Mouse (Mus musculus) CH12.LX (cell line): Measurements from ENCODE around the gene Klhl12.

Experiments
- CTCF ChIP-seq, 2 experiments: IDR thresholded peaks in 1 of 2; conservative IDR thresholded peaks in 1 of 2; 2 replicates each; pipeline ENCODE4 v1.5.1; 2011 to 2012; ENCODE audit warnings: low read depth in 2 of 2, low read length in 2 of 2, improper control_type of control experiment in 1 of 2, inconsistent platforms in 1 of 2, mild to moderate bottlenecking in 1 of 2, moderate library complexity in 1 of 2
- EP300 ChIP-seq: IDR thresholded peaks from 2 replicates; pipeline ENCODE4 v1.6.1; 2011; ENCODE audit warnings: low read length, improper control_type of control experiment
- HCFC1 ChIP-seq: IDR thresholded peaks from 2 replicates; pipeline ENCODE4 v1.6.1; 2012; ENCODE audit warnings: low read depth, mild to moderate bottlenecking, inconsistent platforms, low read length, improper control_type of control experiment
- KAT2A ChIP-seq: IDR thresholded peaks from 2 replicates; pipeline ENCODE4 v1.6.1; 2012; ENCODE audit warnings: low read length, improper control_type of control experiment, inconsistent platforms; ENCODE audit not compliant: insufficient replicate concordance
- MAFK ChIP-seq: IDR thresholded peaks from 2 replicates; pipeline ENCODE4 v1.6.1; 2011; ENCODE audit warnings: low read length, improper control_type of control experiment; ENCODE audit not compliant: insufficient replicate concordance
- MAX ChIP-seq: IDR thresholded peaks from 2 replicates; pipeline ENCODE4 v1.6.1; 2011; ENCODE audit warnings: low read length, improper control_type of control experiment
- MXI1 ChIP-seq: IDR thresholded peaks from 2 replicates; pipeline ENCODE4 v1.6.1; 2011; ENCODE audit warnings: mild to moderate bottlenecking, low read depth, low read length, improper control_type of control experiment
- POLR2A ChIP-seq: IDR thresholded peaks from 2 replicates; pipeline ENCODE4 v1.6.1; 2011; ENCODE audit warnings: low read depth, mild to moderate bottlenecking, improper control_type of control experiment, low read length
- POLR2AphosphoS2 ChIP-seq: IDR thresholded peaks from 2 replicates; pipeline ENCODE4 v1.6.1; 2011; ENCODE audit warnings: low read depth, low read length, improper control_type of control experiment
- TBP ChIP-seq: conservative IDR thresholded peaks from 2 replicates; pipeline ENCODE4 v1.6.1; 2011; ENCODE audit warnings: low read depth, low read length, improper control_type of control experiment
- USF1 ChIP-seq: IDR thresholded peaks from 2 replicates; pipeline ENCODE4 v1.6.1; 2014; ENCODE audit warnings: low read depth, mild to moderate bottlenecking, inconsistent platforms, low read length, improper control_type of control experiment

GRCm38 (mm10) chr1:134440437-134440836 lies 14.9 kb upstream of the Klhl12 start:
- TF ChIP-seq MAX (no peak), HCFC1 (no peak), CTCF (conservative IDR thresholded peaks at IDR 0.05 in 1 of 2, IDR thresholded peaks at IDR 0.05 in 1 of 2; ENCODE audit: low read depth in 2 of 2, low read length in 2 of 2) (no peak), EP300 (no peak), POLR2AphosphoS2 (no peak), POLR2A (no peak), MAFK (no peak), KAT2A (no peak), TBP (no peak), USF1 (no peak), MXI1 (no peak)
